Mouse (Mus musculus) CH12.LX (cell line): ENCODE results near the gene Trim46. TPM values are rescaled to one million over a fixed set of nuclear protein-coding genes. Genes with fewer than 3 reads are reported as not detected.

Experiments used
- DNase-seq: peaks from one replicate; pipeline ENCODE4 v3.0.0-alpha.2; 2013; ENCODE audit errors: extremely low read depth
- H3K27ac ChIP-seq: 2 replicates; pipeline ENCODE4 v1.5.1; 2012; ENCODE audit warnings: low read depth, mild to moderate bottlenecking, control low read depth, moderate library complexity; ENCODE audit not compliant: insufficient read depth
- H3K27me3 ChIP-seq: replicated peaks from 2 replicates; pipeline ENCODE3; 2012; ENCODE audit warnings: inconsistent platforms
- H3K36me3 ChIP-seq, 2 experiments: replicated peaks in 1 of 2; 2 replicates each; pipeline versions ENCODE3 to v1.6.1; 2012; ENCODE audit warnings: inconsistent platforms in 1 of 2, low read length in 1 of 2, mild to moderate bottlenecking in 1 of 2, mixed read lengths in 1 of 2, moderate library complexity in 1 of 2; ENCODE audit not compliant: control insufficient read depth in 1 of 2, insufficient read depth in 1 of 2
- H3K4me1 ChIP-seq, 2 experiments: 2 replicates each; pipeline ENCODE4 v1.6.1; 2012; ENCODE audit warnings: inconsistent platforms in 1 of 2, moderate library complexity in 1 of 2; ENCODE audit not compliant: insufficient read depth in 2 of 2, control insufficient read depth in 1 of 2
- H3K4me2 ChIP-seq: 2 replicates; pipeline ENCODE4 v1.6.1; 2012; ENCODE audit warnings: low read depth, mild to moderate bottlenecking, control low read depth; ENCODE audit not compliant: poor library complexity, insufficient read depth, severe bottlenecking
- H3K4me3 ChIP-seq, 3 experiments: fragments of 150-350 bp in 1 of 3; sonication (generic) in 1 of 3; replicated peaks in 1 of 3; 2 replicates each; pipeline versions ENCODE3 to v1.5.1; 2011 to 2012; ENCODE audit warnings: low read depth in 2 of 3, low read length in 2 of 3, mild to moderate bottlenecking in 2 of 3, moderate library complexity in 2 of 3, control low read depth in 1 of 3, improper control_type of control experiment in 1 of 3, inconsistent platforms in 1 of 3, mixed read lengths in 1 of 3; ENCODE audit not compliant: poor library complexity in 1 of 3
- H3K79me2 ChIP-seq: replicated peaks from 2 replicates; pipeline ENCODE4 v1.6.1; 2012; ENCODE audit warnings: mild to moderate bottlenecking, moderate library complexity; ENCODE audit not compliant: control insufficient read depth, poor library complexity, insufficient read depth, severe bottlenecking; ENCODE audit errors: extremely low read depth
- H3K9ac ChIP-seq: 2 replicates; pipeline ENCODE4 v1.6.1; 2012; ENCODE audit warnings: low read depth, mild to moderate bottlenecking, control low read depth, moderate library complexity; ENCODE audit not compliant: insufficient read depth
- H3K9me3 ChIP-seq: replicated peaks from 2 replicates; pipeline ENCODE3; 2012; ENCODE audit warnings: low read length, inconsistent platforms, mixed read lengths
- CHD2 ChIP-seq: IDR thresholded peaks from 2 replicates; pipeline ENCODE4 v1.6.1; 2011; ENCODE audit warnings: low read length, improper control_type of control experiment
- CTCF ChIP-seq, 2 experiments: IDR thresholded peaks in 1 of 2; conservative IDR thresholded peaks in 1 of 2; 2 replicates each; pipeline ENCODE4 v1.5.1; 2011 to 2012; ENCODE audit warnings: low read depth in 2 of 2, low read length in 2 of 2, improper control_type of control experiment in 1 of 2, inconsistent platforms in 1 of 2, mild to moderate bottlenecking in 1 of 2, moderate library complexity in 1 of 2
- E2F4 ChIP-seq: IDR thresholded peaks from 2 replicates; pipeline ENCODE4 v1.6.1; 2011; ENCODE audit warnings: low read depth, low read length, improper control_type of control experiment; ENCODE audit not compliant: insufficient replicate concordance
- ELF1 ChIP-seq: IDR thresholded peaks from 2 replicates; pipeline ENCODE4 v1.6.1; 2014; ENCODE audit warnings: low read depth, mild to moderate bottlenecking, inconsistent platforms, low read length, improper control_type of control experiment
- ETS1 ChIP-seq: conservative IDR thresholded peaks from 2 replicates; pipeline ENCODE4 v1.6.1; 2012; ENCODE audit warnings: low read depth, mild to moderate bottlenecking, inconsistent platforms, low read length, improper control_type of control experiment, moderate library complexity
- GABPA ChIP-seq: IDR thresholded peaks from 2 replicates; pipeline ENCODE4 v1.6.1; 2012; ENCODE audit warnings: low read depth, low read length, improper control_type of control experiment, inconsistent platforms; ENCODE audit not compliant: insufficient replicate concordance
- HCFC1 ChIP-seq: IDR thresholded peaks from 2 replicates; pipeline ENCODE4 v1.6.1; 2012; ENCODE audit warnings: low read depth, mild to moderate bottlenecking, inconsistent platforms, low read length, improper control_type of control experiment
- JUN ChIP-seq: IDR thresholded peaks from 2 replicates; pipeline ENCODE4 v1.6.1; 2011; ENCODE audit warnings: low read depth, mild to moderate bottlenecking, low read length, improper control_type of control experiment, moderate library complexity; ENCODE audit not compliant: insufficient read depth
- MAX ChIP-seq: IDR thresholded peaks from 2 replicates; pipeline ENCODE4 v1.6.1; 2011; ENCODE audit warnings: low read length, improper control_type of control experiment
- MAZ ChIP-seq: IDR thresholded peaks from 2 replicates; pipeline ENCODE4 v1.6.1; 2012; ENCODE audit warnings: low read depth, mild to moderate bottlenecking, inconsistent platforms, low read length, improper control_type of control experiment, moderate library complexity
- MEF2A ChIP-seq: IDR thresholded peaks from 2 replicates; pipeline ENCODE4 v1.6.1; 2014; ENCODE audit warnings: low read depth, mild to moderate bottlenecking, inconsistent platforms, low read length, improper control_type of control experiment, borderline replicate concordance
- MXI1 ChIP-seq: IDR thresholded peaks from 2 replicates; pipeline ENCODE4 v1.6.1; 2011; ENCODE audit warnings: mild to moderate bottlenecking, low read depth, low read length, improper control_type of control experiment
- NELFE ChIP-seq: IDR thresholded peaks from 2 replicates; pipeline ENCODE4 v1.6.1; 2011; ENCODE audit warnings: low read depth, low read length, improper control_type of control experiment
- POLR2A ChIP-seq: IDR thresholded peaks from 2 replicates; pipeline ENCODE4 v1.6.1; 2011; ENCODE audit warnings: low read depth, mild to moderate bottlenecking, improper control_type of control experiment, low read length
- RAD21 ChIP-seq: IDR thresholded peaks from 2 replicates; pipeline ENCODE4 v1.6.1; 2011; ENCODE audit warnings: low read depth, mild to moderate bottlenecking, low read length, improper control_type of control experiment, moderate library complexity
- RCOR1 ChIP-seq: conservative IDR thresholded peaks from 2 replicates; pipeline ENCODE4 v1.6.1; 2012; ENCODE audit warnings: low read depth, mild to moderate bottlenecking, inconsistent platforms, low read length, improper control_type of control experiment
- SIN3A ChIP-seq: IDR thresholded peaks from 2 replicates; pipeline ENCODE4 v1.6.1; 2012; ENCODE audit warnings: low read length, improper control_type of control experiment, inconsistent platforms
- SMC3 ChIP-seq: IDR thresholded peaks from 2 replicates; pipeline ENCODE4 v1.6.1; 2011; ENCODE audit warnings: low read depth, low read length, improper control_type of control experiment
- UBTF ChIP-seq: IDR thresholded peaks from 2 replicates; pipeline ENCODE4 v1.6.1; 2012; ENCODE audit warnings: low read depth, mild to moderate bottlenecking, inconsistent platforms, low read length, improper control_type of control experiment, moderate library complexity
- USF1 ChIP-seq: IDR thresholded peaks from 2 replicates; pipeline ENCODE4 v1.6.1; 2014; ENCODE audit warnings: low read depth, mild to moderate bottlenecking, inconsistent platforms, low read length, improper control_type of control experiment
- USF2 ChIP-seq: conservative IDR thresholded peaks from 2 replicates; pipeline ENCODE4 v1.6.1; 2011; ENCODE audit warnings: low read depth, low read length, improper control_type of control experiment
- ZC3H11A ChIP-seq: IDR thresholded peaks from 2 replicates; pipeline ENCODE4 v1.6.1; 2012; ENCODE audit warnings: low read depth, mild to moderate bottlenecking, inconsistent platforms, low read length, improper control_type of control experiment
- ZKSCAN1 ChIP-seq: IDR thresholded peaks from 2 replicates; pipeline ENCODE4 v1.6.1; 2012; ENCODE audit warnings: low read depth, inconsistent platforms, low read length, improper control_type of control experiment, borderline replicate concordance
- ZMIZ1 ChIP-seq: IDR thresholded peaks from 2 replicates; pipeline ENCODE4 v1.6.1; 2012; ENCODE audit warnings: low read depth, mild to moderate bottlenecking, inconsistent platforms, low read length, improper control_type of control experiment
- dilution Hi-C: fragments of 300-500 bp; cut with MboI; formaldehyde crosslinking; loops from 2 replicates; pipeline ENCODE4 v1.14.3; 2020; ENCODE audit warnings: low sequenced_read_pairs; ENCODE audit not compliant: extremely low pct_unique_long_range_greater_than_20kb, extremely low pct_ligation_motif_present
- in situ Hi-C: fragments of 300-500 bp; cut with MboI; formaldehyde crosslinking; loops from 3 replicates; pipeline ENCODE4 v1.14.3; 2019; ENCODE audit warnings: low sequenced_read_pairs, low pct_ligation_motif_present, low pct_unique_long_range_greater_than_20kb, mixed read lengths
- polyA plus RNA-seq: library from polyadenylated mRNA; unstranded; fragments of >175 nt; gene quantifications from 2 replicates; pipeline ENCODE4 v1.2.1, GENCODE M21; 2012; ENCODE audit warnings: low read depth; ENCODE audit not compliant: insufficient read length
- total RNA-seq, 2 experiments: library from RNA; depleted of rRNA; stranded (reverse); fragments of 300-350 nt in 1 of 2; fragments of >200 nt in 1 of 2; gene quantifications; 2 replicates each; pipeline ENCODE4 v1.2.3; 2012 to 2014

Gene Trim46
- total and polyA plus RNA-seq, 3 experiments: 0.36 to 1.9 (median 1.4) TPM

DNA sequence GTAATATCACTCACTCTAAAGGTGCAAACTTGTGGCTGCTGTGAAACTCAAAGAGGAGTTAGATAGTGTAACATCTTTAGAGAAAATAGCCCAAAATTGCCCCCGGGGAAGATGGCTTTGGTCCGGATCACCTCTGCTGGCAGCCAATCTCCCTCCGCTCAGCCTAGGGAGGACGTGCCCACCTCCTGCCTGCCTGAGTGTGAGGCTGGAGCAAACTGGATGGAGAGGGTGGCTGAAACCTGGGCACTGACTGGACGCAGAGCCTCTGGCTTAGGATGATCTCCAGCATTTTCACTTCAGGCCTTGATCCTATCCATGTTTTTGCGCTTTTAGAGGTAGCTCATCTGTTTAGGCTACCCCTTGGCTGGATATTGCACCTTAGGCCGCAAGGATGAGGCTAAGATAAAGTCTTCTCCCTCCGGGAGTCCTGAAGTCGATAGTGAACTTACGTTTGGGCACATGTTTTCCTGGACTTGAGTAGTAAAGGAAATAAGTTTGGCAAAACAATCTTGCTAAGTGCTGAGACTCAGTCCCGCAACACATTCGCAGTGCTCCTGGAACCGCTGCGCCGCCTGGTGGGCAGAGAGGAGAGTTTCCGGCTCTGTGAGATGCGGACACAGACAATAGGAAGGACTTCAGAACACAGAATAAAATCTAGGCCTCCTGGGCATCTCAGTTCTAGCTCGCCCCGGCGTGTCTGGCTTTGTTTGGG is 35.6 kb upstream of the Trim46 start:
- peaks cover 20 to 38% of the 10 kb centered on the region in 2 experiments for H3K4me1 ChIP-seq
- H3K79me2 ChIP-seq: no peaks in the 10 kb centered on the region
- no peaks in the 10 kb centered on the region for H3K36me3 ChIP-seq
- in situ Hi-C loops (no loop called here), dilution Hi-C loops (no loop called here)
- peak; percentile 82 for DNase-seq
- H3K27me3 ChIP-seq: peaks cover 7% of the 10 kb centered on the region
- no peak overlapping the region for H3K27ac ChIP-seq
- no peaks in the 10 kb centered on the region for H3K9me3 ChIP-seq
- TF ChIP-seq MAX: no peak; the same call in 1 of the 2 replicates
- TF ChIP-seq MXI1: peak; percentile 21; the same call in 1 of the 2 replicates
- TF ChIP-seq RAD21: peak; percentile 86
- peak; percentile 12; the same call in 1 of the 2 replicates for TF ChIP-seq MEF2A
- TF ChIP-seq USF2: no peak
- TF ChIP-seq ELF1: peak; percentile 66; the same call in 1 of the 2 replicates
- no peak for TF ChIP-seq POLR2A
- TF ChIP-seq ZKSCAN1: no peak
- peak; percentile 99 for TF ChIP-seq SMC3
- peak; percentile 74 for TF ChIP-seq ZC3H11A
- TF ChIP-seq SIN3A: peak; percentile 51; the same call in 1 of the 2 replicates
- TF ChIP-seq E2F4: no peak
- TF ChIP-seq ZMIZ1: no peak
- TF ChIP-seq RCOR1: no peak
- TF ChIP-seq HCFC1: peak; percentile 39
- no peak for TF ChIP-seq GABPA
- TF ChIP-seq CHD2: 0 out of 2 replicates have a peak, but pooled peaks have one; percentile 12
- no peak for TF ChIP-seq ETS1
- TF ChIP-seq UBTF: no peak
- no peak; the same call in 1 of the 2 replicates for TF ChIP-seq NELFE
- TF ChIP-seq CTCF (conservative IDR thresholded peaks at IDR 0.05 in 1 of 2, IDR thresholded peaks at IDR 0.05 in 1 of 2; ENCODE audit: low read depth in 2 of 2, low read length in 2 of 2): peak; percentile 96
- peak; percentile 49; the same call in 1 of the 2 replicates for TF ChIP-seq MAZ
- TF ChIP-seq JUN: no peak
- no peak for TF ChIP-seq USF1
- H3K4me2 ChIP-seq: no peak overlapping the region
- no peak overlapping the region for H3K9ac ChIP-seq
- no peak overlapping the region for H3K4me3 ChIP-seq
